Mouse (Mus musculus) kidney, adult 2 months (tissue): ENCODE measurements around the gene Shc1. TPM values are rescaled to one million over a fixed set of nuclear protein-coding genes. Genes with fewer than 3 reads are reported as not detected.
"Not testable (repeated sequence)": the region's sequence is repeated elsewhere in the genome, so short reads cannot be mapped to it uniquely, and the experiment has no call there.

Experiments used
- DNase-seq: peaks from one replicate; pipeline ENCODE4 v3.0.0; 2021
- H3K27ac ChIP-seq: fragments of 200-500 bp; 2 replicates; pipeline ENCODE4 v1.5.1; 2012; ENCODE audit warnings: low read depth, low read length, control low read depth, inconsistent platforms; ENCODE audit not compliant: insufficient read depth
- H3K27me3 ChIP-seq: fragments of 200-500 bp; replicated peaks from 2 replicates; pipeline ENCODE4 v1.6.1; 2012; ENCODE audit warnings: mild to moderate bottlenecking, moderate library complexity, low read length, inconsistent platforms; ENCODE audit not compliant: control insufficient read depth, insufficient read depth
- H3K36me3 ChIP-seq: fragments of 200-500 bp; 2 replicates; pipeline ENCODE4 v1.6.1; 2012; ENCODE audit warnings: mild to moderate bottlenecking, moderate library complexity, low read length, inconsistent platforms; ENCODE audit not compliant: control insufficient read depth, insufficient read depth
- H3K4me1 ChIP-seq: fragments of 200-500 bp; 2 replicates; pipeline ENCODE4 v1.6.1; 2011; ENCODE audit warnings: low read length; ENCODE audit not compliant: control insufficient read depth, insufficient read depth
- H3K4me3 ChIP-seq: fragments of 200-500 bp; 2 replicates; pipeline ENCODE4 v1.5.1; 2011; ENCODE audit warnings: mild to moderate bottlenecking, low read depth, low read length, control low read depth; ENCODE audit not compliant: insufficient read depth
- CTCF ChIP-seq: fragments of 200-500 bp; conservative IDR thresholded peaks from 2 replicates; pipeline ENCODE4 v1.5.1; 2011; ENCODE audit warnings: low read depth, mild to moderate bottlenecking, control low read depth, low read length, moderate library complexity, mixed read lengths; ENCODE audit not compliant: insufficient read depth, insufficient read length
- POLR2A ChIP-seq: fragments of 200-500 bp; IDR thresholded peaks from one replicate; pipeline ENCODE4 v1.6.1; 2011; ENCODE audit warnings: low read depth, low read length, control low read depth
- WGBS: fragments of 180-500 bp; shearing (Covaris S2); methylation state at CpG from one replicate; pipeline ENCODE4 v1.1.7; 2018; 5-methylcytosine and 5-hydroxymethylcytosine counted together
- polyA plus RNA-seq: library from polyadenylated mRNA; depleted of rRNA; stranded (reverse); fragments of >200 nt; gene quantifications from 2 replicates; pipeline ENCODE4 v1.2.3, GENCODE M21; 2012

Gene Shc1
- polyA plus RNA-seq, 1 experiment, result 53.2 TPM

DNA sequence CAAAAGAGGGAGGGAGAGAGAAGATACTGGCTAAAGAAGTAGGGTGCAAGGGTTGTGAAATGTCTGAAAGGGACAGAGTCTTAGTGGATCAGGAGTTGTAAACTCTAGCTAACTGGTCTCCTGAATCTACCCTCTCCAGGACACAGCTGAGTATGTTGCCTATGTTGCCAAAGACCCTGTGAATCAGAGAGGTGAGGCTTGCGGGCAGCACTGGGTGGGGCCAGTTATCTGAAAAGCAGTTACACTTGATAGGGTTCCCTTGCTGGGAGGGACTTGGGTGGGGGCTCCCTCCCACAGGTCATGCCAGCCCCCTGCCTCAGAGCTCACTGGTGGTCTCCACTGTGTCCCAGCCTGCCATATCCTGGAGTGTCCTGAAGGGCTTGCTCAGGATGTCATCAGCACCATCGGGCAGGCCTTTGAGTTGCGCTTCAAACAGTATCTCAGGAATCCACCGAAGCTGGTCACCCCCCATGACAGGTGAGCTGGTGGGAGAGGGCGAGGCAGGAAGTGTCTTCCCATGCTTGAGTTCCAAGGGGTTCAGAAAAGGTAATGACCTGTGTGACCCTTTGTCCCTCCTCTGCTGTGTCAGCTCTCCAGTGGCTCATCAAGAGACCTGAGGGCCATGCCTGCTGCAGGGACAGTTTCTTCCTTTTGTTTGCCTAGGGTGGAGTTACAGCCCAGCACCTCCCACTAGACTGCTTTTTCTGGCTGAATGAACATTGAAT lies 6.3 kb downstream of the Shc1 start:
- DNase-seq, result no peak
- no peak overlapping the region for H3K27ac ChIP-seq
- 67% methylated on average over 5 of the region's 5 CpGs for WGBS

DNA sequence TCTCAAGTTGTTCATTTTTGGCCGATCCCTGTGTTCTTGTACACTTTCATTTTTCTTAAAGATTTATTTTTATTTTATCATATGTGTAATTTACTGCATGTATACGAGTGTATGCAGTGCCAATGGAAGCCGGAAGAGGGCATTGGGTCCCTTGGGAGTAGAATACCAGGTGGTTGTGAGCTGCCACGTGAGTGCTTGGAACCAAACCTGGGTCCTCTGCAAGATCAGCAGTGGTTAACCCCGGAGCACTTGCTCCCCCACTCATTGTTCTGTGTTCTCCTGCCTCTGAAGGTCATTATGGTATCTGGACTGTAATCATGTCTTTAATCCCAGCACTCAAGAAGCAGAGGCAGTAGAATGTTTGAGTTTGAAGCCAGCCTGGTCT lies 6.9 kb downstream of the Shc1 start:
- TF ChIP-seq CTCF (no peak), POLR2A (no peak)
- WGBS, result 64% methylated on average over 5 of the region's 5 CpGs
- Histone ChIP-seq H3K36me3 (no peaks in the 10 kb centered on the region), H3K4me1 (peaks cover 6% of the 10 kb centered on the region; the same call in 1 of the 2 replicates), H3K4me3 (no peak overlapping the region), H3K27ac (no peak overlapping the region), H3K27me3 (no peaks in the 10 kb centered on the region)
- DNase-seq, result no peak

More for the DNA sequence above, 6.3 kb downstream of the Shc1 start:
- peaks cover 6% of the 10 kb centered on the region; the same call in 1 of the 2 replicates for H3K4me1 ChIP-seq
- no peak for TF ChIP-seq POLR2A
- TF ChIP-seq CTCF, result no peak
- no peak overlapping the region for H3K4me3 ChIP-seq
- no peaks in the 10 kb centered on the region for H3K36me3 ChIP-seq
- no peaks in the 10 kb centered on the region for H3K27me3 ChIP-seq

DNA sequence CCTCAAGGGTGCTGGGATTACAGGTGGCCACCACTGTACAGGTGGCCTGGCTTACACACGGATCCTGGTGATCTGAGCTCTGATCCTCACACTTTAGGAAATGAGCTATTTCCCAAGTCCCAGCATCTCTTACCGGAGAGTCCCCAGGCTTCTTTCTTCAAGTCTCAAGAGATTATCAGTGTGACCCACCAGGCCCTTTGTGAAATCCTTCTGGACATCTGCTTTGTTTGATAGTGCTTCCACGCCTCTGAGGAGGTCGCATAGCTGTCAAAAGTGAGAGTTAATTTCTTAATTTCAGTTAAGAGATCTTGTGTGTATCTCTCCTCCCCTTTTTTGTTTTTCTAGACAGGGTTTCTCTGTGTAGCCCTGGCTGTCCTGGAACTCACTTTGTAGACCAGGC lies 7.6 kb downstream of the Shc1 start:
- Histone ChIP-seq H3K4me1 (peaks cover 6% of the 10 kb centered on the region; the same call in 1 of the 2 replicates), H3K27me3 (no peaks in the 10 kb centered on the region), H3K4me3 (no peak overlapping the region), H3K36me3 (no peaks in the 10 kb centered on the region), H3K27ac (no peak overlapping the region)
- DNase-seq, result no peak
- 94% methylated on average over 4 of the region's 4 CpGs for WGBS
- no peak for TF ChIP-seq CTCF
- TF ChIP-seq POLR2A, result no peak

DNA sequence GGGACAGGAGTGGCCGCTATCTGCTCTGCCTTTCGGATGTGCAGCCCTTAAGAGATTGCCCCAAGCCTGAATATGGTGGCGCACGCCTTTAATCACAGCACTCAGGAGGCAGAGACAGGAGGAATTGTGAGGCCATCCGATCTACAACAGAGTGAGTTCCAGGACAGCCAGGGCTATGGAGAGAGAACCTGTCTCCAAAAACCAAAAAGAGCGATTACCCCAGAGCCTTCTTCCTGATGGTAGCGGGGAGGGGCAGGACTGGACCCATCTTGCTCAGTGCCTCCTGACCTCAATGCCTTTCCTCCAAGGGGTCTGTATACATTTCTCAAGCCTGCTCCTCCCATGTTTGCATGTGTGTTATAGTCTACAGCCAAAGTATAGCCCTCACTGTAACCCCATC lies 10.8 kb downstream of the Shc1 start:
- not testable (repeated sequence) for H3K27ac ChIP-seq, H3K36me3 ChIP-seq, H3K4me3 ChIP-seq, DNase-seq, H3K4me1 ChIP-seq, H3K27me3 ChIP-seq
- 93% methylated on average over 7 of the region's 7 CpGs for WGBS

DNA sequence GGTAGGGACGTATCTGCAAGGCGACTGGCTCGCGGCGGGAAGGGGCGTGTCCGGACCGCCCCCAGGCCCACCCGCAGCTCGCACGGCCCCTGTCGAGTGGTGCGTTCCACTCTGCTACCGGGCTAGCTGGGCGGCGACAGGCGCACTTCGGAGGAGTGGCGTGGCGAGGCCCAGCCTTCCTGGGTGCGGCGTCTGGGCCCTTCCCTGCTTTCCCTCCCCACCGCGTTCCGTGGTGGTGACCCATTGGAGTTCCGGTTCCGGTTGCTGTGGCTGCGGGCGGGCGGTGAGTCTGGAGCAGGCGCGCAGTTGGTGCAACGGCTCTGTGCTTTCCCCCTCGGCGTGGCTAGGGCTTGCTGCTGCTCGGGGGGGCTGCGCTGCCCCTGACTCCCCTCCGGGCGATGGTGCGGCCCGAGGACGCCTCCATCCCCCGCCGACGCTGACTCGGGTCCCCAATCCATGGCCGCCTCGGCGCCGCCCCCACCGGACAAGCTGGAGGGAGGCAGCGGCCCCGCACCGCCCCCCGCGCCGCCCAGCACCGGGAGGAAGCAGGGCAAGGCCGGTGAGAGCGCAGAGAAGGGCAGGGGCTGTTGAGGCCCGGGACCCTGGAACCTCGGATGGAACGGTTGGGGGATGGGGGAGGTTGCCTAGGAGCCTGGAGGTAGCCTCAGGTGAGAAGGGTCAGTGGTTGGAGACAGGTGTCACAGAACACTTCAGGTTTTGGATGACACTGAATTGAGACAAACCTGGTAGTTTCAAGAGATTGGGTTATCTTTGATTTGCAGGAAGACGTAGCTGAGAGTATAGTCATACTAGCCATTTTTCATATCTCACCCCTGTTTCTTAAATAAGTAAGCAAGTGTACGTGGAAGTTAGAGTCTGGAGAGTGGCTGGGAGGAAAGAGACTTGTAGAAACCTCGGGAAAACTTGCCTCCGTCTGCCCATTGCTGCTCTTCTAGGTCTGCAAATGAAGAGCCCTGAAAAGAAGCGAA lies 12.2 kb downstream of the Shc1 start, which contains the start of gene Pygo2:
TSS of gene Pygo2 (plus strand) at position 44 of the 989 bp plus-strand sequence.
- H3K4me1 ChIP-seq, result peaks cover 6% of the 10 kb centered on the region; the same call in 1 of the 2 replicates
- H3K4me3 ChIP-seq, result peak within 1 kb of the TSS; percentile 89
- WGBS, result 2% methylated on average over 61 of the region's 68 CpGs
- no peak for TF ChIP-seq CTCF
- peak; percentile 60 for TF ChIP-seq POLR2A
- DNase-seq, result peak; percentile 98
- H3K36me3 ChIP-seq, result peaks cover 1% of the 10 kb centered on the region; the same call in 1 of the 2 replicates
- H3K27ac ChIP-seq, result peak within 1 kb of the TSS; percentile 66
- no peaks in the 10 kb centered on the region for H3K27me3 ChIP-seq

DNA sequence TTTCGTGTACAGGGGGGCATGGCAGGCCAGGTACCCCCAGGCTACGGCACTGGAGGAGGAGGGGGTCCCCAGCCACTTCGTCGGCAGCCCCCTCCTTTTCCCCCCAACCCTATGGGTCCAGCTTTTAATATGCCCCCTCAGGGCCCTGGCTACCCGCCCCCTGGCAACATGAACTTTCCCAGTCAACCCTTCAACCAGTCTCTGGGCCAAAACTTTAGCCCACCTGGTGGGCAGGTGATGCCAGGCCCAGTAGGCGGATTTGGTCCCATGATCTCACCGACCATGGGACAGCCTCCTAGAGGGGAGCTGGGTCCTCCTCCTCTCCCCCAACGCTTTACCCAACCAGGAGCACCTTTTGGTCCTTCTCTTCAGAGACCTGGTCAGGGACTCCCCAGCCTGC lies 14.4 kb downstream of the Shc1 start:
- Histone ChIP-seq H3K27ac (no peak overlapping the region), H3K36me3 (peaks cover 1% of the 10 kb centered on the region; the same call in 1 of the 2 replicates), H3K4me3 (no peak overlapping the region), H3K4me1 (peaks cover 13% of the 10 kb centered on the region; the same call in 1 of the 2 replicates), H3K27me3 (no peaks in the 10 kb centered on the region)
- TF ChIP-seq CTCF (no peak), POLR2A (no peak)
- 92% methylated on average over 8 of the region's 8 CpGs for WGBS
- no peak for DNase-seq

DNA sequence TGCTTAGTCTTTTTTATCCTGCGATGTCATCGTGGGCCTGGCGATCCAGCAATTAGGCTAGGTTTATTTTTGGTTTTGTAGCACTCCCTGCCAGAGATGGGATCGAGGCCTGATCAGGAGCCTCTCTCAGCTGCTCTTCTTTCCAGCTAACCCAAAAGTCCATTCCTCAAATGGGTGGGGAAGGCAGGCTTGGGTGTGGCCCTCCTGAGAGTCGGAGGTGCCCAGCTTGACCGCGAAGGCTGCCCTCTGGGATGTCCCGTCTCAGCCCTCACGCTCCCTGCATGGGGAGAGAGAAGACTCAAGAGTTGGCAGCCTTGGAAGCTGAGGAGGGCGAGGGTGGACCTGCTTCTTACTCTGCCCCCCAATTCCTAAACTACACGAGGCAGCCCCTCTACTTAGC lies 16.3 kb downstream of the Shc1 start:
- Histone ChIP-seq H3K4me1 (peaks cover 13% of the 10 kb centered on the region; the same call in 1 of the 2 replicates), H3K4me3 (no peak overlapping the region), H3K36me3 (peaks cover 1% of the 10 kb centered on the region; the same call in 1 of the 2 replicates), H3K27me3 (no peaks in the 10 kb centered on the region), H3K27ac (no peak overlapping the region)
- TF ChIP-seq POLR2A, result no peak
- no peak for TF ChIP-seq CTCF
- DNase-seq, result no peak
- 79% methylated on average over 11 of the region's 11 CpGs for WGBS
